Mouse (Mus musculus) ES-E14 (cell line): ENCODE measurements at regions not wholly inside any gene's neighbourhood (a gene's known extent, or its start where the extent isn't known, plus 50 kb on each side); places are given as distances from the start of the nearest gene placed in this dataset.

Experiments
- DNase-seq: peaks from one replicate; pipeline ENCODE4 v3.0.0-alpha.2; 2013; ENCODE audit warnings: low read depth, low spot score
- H3K27ac ChIP-seq: 2 replicates; pipeline ENCODE4 v1.5.1; 2012; ENCODE audit warnings: low read depth, mild to moderate bottlenecking, low read length, moderate library complexity, mixed read lengths; ENCODE audit not compliant: poor library complexity, insufficient read depth, severe bottlenecking
- H3K36me3 ChIP-seq: 2 replicates; pipeline ENCODE4 v1.6.1; 2012; ENCODE audit warnings: mild to moderate bottlenecking, low read length, moderate library complexity, mixed read lengths; ENCODE audit not compliant: control insufficient read depth, poor library complexity, insufficient read depth, severe bottlenecking
- H3K4me1 ChIP-seq, 2 experiments: fragments of 150-350 bp in 1 of 2; sonication (generic) in 1 of 2; 2 replicates each; pipeline ENCODE4 v1.6.1; 2012; ENCODE audit warnings: low read length in 2 of 2, mild to moderate bottlenecking in 1 of 2, mixed read lengths in 1 of 2; ENCODE audit not compliant: control insufficient read depth in 2 of 2, insufficient read depth in 2 of 2, poor library complexity in 1 of 2
- H3K4me3 ChIP-seq, 2 experiments: fragments of 150-350 bp in 1 of 2; sonication (generic) in 1 of 2; 2 replicates each; pipeline ENCODE4 v1.5.1; 2012; ENCODE audit warnings: low read length in 2 of 2, low read depth in 1 of 2, mild to moderate bottlenecking in 1 of 2, mixed read lengths in 1 of 2; ENCODE audit not compliant: insufficient read depth in 1 of 2, poor library complexity in 1 of 2, severe bottlenecking in 1 of 2
- H3K9ac ChIP-seq: 2 replicates; pipeline ENCODE4 v1.6.1; 2012; ENCODE audit warnings: low read depth, mild to moderate bottlenecking, low read length, mixed read lengths; ENCODE audit not compliant: poor library complexity, insufficient read depth, severe bottlenecking
- H3K9me3 ChIP-seq: fragments of 150-350 bp; sonication (generic); 2 replicates; pipeline ENCODE4 v1.6.1; 2012; ENCODE audit warnings: low read depth, mild to moderate bottlenecking, low read length; ENCODE audit not compliant: control insufficient read depth, insufficient read depth
- CHD2 ChIP-seq: IDR thresholded peaks from 2 replicates; pipeline ENCODE4 v1.6.1; 2014; ENCODE audit warnings: mild to moderate bottlenecking, low read depth, low read length, inconsistent platforms
- HCFC1 ChIP-seq: IDR thresholded peaks from 2 replicates; pipeline ENCODE4 v1.6.1; 2012; ENCODE audit warnings: low read length, inconsistent platforms, borderline replicate concordance; ENCODE audit not compliant: insufficient read depth
- MAFK ChIP-seq: IDR thresholded peaks from 2 replicates; pipeline ENCODE4 v1.6.1; 2014; ENCODE audit warnings: mild to moderate bottlenecking, low read depth, low read length, inconsistent platforms; ENCODE audit not compliant: insufficient read depth
- ZC3H11A ChIP-seq: IDR thresholded peaks from 2 replicates; pipeline ENCODE4 v1.6.1; 2012; ENCODE audit warnings: low read depth, mild to moderate bottlenecking, inconsistent platforms, low read length, borderline replicate concordance
- ZNF384 ChIP-seq: IDR thresholded peaks from 2 replicates; pipeline ENCODE4 v1.6.1; 2012; ENCODE audit warnings: low read depth, low read length, inconsistent platforms
- in situ Hi-C, 2 experiments: fragments of 600-800 bp; cut with MboI; formaldehyde crosslinking; loops; one replicate each; pipeline ENCODE4 v1.15.1; 2025; ENCODE audit warnings: low sequenced_read_pairs in 2 of 2, inconsistent platforms in 1 of 2; ENCODE audit not compliant: unreplicated experiment in 2 of 2

- Histone ChIP-seq H3K4me3 (peak overlapping the region; percentile 44 to 50; a peak in 2 of 4 replicates), H3K27ac (no peak overlapping the region), H3K4me1 (no peaks in the 10 kb centered on the region), H3K9ac (peak overlapping the region; percentile 7; the same call in 1 of the 2 replicates), H3K36me3 (no peaks in the 10 kb centered on the region), H3K9me3 (no peaks in the 10 kb centered on the region)
- in situ Hi-C loops, result no loop called here
- TF ChIP-seq MAFK (no peak), CHD2 (no peak), ZNF384 (no peak), HCFC1 (no peak), ZC3H11A (no peak)
- DNase-seq, result peak; percentile 20
Observed at GRCm38 (mm10) chr12:63393411-63393810, 1081.1 kb downstream of the Fscb start.

GRCm38 (mm10) chr12:63380681-63381080 is 1093.8 kb downstream of the Fscb start:
- in situ Hi-C loops, result no loop called here
- H3K36me3 ChIP-seq, result no peaks in the 10 kb centered on the region

DNA sequence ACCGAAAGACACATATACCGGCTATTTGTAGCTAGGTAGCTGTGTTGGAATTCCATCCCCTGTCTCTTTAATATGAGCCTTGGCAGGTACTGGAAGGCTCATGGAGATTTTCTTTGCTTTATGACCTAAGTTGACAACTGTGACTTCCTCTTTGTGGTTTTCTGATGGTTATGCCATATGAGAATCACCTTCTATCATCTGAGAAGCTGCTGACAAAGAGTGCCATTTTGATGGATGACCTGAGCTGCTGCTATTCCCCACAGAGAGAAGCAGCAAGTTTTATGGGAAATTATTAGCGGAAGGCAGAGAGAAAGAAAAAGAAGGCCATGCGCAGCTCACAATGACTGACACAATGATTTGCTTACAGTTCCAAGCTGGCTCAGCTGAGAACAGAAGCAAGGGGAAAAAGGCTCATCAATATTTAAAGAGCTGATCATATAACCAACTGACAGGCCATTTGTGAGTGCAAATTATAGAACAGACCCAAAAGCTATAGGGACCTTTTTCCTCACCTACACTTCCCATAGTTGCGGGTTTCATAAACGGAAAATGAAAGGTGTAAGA is 1105.1 kb downstream of the Fscb start:
- Histone ChIP-seq H3K9me3 (no peaks in the 10 kb centered on the region), H3K36me3 (no peaks in the 10 kb centered on the region), H3K27ac (no peak overlapping the region), H3K4me3 (no peak overlapping the region), H3K4me1 (no peaks in the 10 kb centered on the region), H3K9ac (no peak overlapping the region)
- in situ Hi-C loops, result no loop called here
- TF ChIP-seq ZC3H11A, result no peak
- TF ChIP-seq MAFK, result no peak
- no peak for TF ChIP-seq HCFC1
- TF ChIP-seq CHD2, result no peak
- TF ChIP-seq ZNF384, result no peak
- no peak for DNase-seq

More at GRCm38 (mm10) chr12:63380681-63381080, 1093.8 kb downstream of the Fscb start:
- Histone ChIP-seq H3K9me3 (no peaks in the 10 kb centered on the region), H3K9ac (no peak overlapping the region), H3K27ac (no peak overlapping the region), H3K4me1 (no peaks in the 10 kb centered on the region), H3K4me3 (no peak overlapping the region)
- peak; percentile 6 for DNase-seq
- peak; percentile 48; the same call in 1 of the 2 replicates for TF ChIP-seq ZC3H11A
- TF ChIP-seq ZNF384, result no peak
